Mouse (Mus musculus): ENCODE measurements around the gene Nxn. TPM values are rescaled to one million over a fixed set of nuclear protein-coding genes. Genes with fewer than 3 reads are reported as not detected.

Nxn gene
- total RNA-seq, 2 experiments from 2014 or later = 15.5 to 17.4 TPM

GRCm38 (mm10) chr11:76339830-76340229, 59.1 kb downstream of the Nxn start:
- intact Hi-C loops (cut with DNase I) = no loop called here
- DNase-seq = no peak

DNA sequence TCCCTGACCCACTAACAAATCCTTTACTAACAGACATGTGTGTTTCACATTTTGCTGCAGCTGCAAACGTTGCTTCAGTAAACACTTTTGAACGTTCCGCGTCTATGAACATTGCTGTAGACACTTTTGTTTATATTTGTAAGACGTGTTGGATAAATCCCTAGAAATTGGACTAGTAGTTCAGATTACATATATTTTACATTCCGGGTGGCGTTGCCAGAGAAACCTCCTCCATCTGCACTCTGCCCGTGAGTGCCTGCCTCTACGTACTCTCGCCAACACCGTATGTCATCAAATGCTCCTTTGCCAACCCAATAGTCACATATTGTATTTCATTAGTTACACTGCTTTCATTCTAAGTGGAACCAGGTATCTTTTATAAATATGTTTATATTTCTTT, 59.8 kb downstream of the Nxn start:
- no peak for DNase-seq
- intact Hi-C loops (cut with DNase I) = no loop called here

GRCm38 (mm10) chr11:76338656-76339055, 60.3 kb downstream of the Nxn start:
- no peak for DNase-seq
- intact Hi-C loops (cut with DNase I) = no loop called here

- no peak for DNase-seq
- intact Hi-C loops (cut with DNase I) = no loop called here
These were observed 61.2 kb downstream of the Nxn start for GRCm38 (mm10) chr11:76337764-76338163.

DNA sequence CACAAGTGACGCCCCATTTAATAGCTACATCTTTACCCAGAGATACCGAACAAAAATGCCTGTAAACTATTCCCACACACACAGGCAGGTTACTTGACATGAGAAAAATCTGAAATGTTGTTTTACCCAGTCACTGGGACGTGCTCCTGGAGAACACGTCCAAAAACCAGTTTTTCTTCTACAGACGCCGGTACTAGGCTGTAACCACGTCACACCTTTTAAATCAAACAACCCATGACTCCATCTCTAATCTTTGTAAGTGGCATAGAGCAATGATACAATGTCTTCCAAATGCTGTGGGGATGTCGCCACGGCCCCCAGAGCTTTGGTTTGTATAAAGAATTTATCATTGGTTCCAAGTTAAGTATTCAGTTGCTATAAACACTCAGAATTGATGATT, 61.7 kb downstream of the Nxn start:
- DNase-seq = no peak
- intact Hi-C loops (cut with DNase I) = no loop called here

DNA sequence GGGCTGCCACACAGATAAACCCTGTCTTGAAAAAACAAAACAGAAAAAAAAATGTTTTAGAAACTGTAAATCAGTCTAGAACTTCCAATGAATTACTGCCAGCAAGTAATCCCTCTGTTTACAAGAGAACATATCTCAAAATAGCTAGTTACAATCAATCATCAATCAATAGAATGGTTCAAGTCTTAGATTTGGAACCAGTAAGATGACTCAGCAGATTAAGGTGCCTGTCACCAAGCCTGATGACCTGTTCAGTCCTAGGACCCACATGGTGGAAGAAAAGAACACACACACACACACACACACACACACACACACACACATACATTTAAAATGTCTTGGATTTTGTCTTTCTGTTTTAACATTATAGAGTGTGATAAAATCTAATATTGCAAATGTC, 62.7 kb downstream of the Nxn start:
- DNase-seq = no peak
- intact Hi-C loops (cut with DNase I) = no loop called here

DNA sequence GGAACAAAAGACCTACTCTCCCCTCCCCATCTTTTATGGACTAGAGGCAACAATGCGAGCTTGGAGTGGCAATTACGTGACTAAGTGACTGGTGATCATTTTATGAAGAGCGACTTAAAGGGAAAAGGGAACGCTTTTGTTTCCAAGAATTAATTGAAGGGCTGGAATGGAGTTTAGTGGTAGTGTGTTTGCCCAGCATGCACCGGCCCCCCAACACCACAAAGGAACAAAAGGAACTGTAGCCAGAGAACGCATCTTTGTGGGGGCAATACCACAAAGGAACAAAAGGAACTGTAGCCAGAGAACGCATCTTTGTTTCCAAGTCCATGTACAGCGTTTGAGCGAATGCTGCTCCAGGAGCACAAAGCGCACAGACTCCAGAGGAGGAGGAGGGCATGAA, 64.0 kb downstream of the Nxn start:
- intact Hi-C loops (cut with DNase I) = no loop called here
- DNase-seq = no peak

GRCm38 (mm10) chr11:76332240-76332639, 66.7 kb downstream of the Nxn start:
- intact Hi-C loops (cut with DNase I) = no loop called here
- DNase-seq = no peak

- intact Hi-C loops (cut with DNase I) = no loop called here
- no peak for DNase-seq
These were observed 70.2 kb downstream of the Nxn start for GRCm38 (mm10) chr11:76328522-76329290.

GRCm38 (mm10) chr11:76328084-76328483, 70.9 kb downstream of the Nxn start:
- no peak for DNase-seq
- intact Hi-C loops (cut with DNase I) = no loop called here

- peak in 1 of 2 experiments; percentile 40 for DNase-seq
- intact Hi-C loops (cut with DNase I) = no loop called here
These were observed 72.3 kb downstream of the Nxn start for GRCm38 (mm10) chr11:76326672-76327071.

- intact Hi-C loops (cut with DNase I) = no loop called here
- no peak for DNase-seq
These were observed 72.9 kb downstream of the Nxn start for GRCm38 (mm10) chr11:76326051-76326450.

- intact Hi-C loops (cut with DNase I) = no loop called here
These were observed 74.1 kb downstream of the Nxn start for GRCm38 (mm10) chr11:76324801-76325200.

DNA sequence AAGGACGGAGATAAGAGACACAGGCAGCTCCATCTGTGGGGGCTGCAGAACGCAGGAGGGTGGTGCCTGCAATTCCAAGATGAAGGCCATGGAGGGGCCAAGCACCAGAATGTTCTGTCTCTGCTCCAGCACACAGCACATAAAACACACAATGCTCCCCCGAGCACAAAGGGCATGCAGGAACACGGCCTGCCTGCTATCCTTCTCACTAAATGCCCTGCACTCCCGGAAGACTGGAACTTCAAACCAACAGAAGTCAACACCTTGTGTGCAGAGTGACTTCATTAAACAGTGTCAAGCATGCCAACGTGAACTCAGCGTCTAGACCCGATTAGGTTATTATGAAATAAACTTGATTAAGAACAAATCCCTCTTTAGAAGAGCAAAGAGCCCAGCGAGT, 74.7 kb downstream of the Nxn start:
- intact Hi-C loops (cut with DNase I) = no loop called here
- DNase-seq = no peak

More at GRCm38 (mm10) chr11:76324801-76325200, 74.1 kb downstream of the Nxn start:
- no peak for DNase-seq

DNA sequence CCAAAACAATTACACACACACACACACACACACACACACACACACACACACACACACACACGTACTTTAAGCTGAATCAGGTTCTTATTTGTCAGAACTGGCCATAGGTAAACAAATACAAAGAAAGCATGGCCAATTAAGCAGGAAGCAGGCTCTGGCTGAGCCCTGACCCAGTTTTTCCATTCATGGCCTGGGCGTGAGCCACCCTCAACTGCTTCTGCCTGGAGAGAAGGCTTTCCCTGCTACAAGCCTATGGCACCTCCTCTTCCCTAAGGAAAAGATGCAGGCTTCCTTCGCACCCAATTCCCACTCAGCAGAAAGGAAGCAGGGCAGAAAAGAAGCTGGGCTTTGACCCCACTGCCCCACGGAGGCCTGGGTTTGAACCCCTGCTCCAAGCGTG, 76.0 kb downstream of the Nxn start:
- DNase-seq = peak in 1 of 2 experiments; percentile 30
- intact Hi-C loops (cut with DNase I) = no loop called here

DNA sequence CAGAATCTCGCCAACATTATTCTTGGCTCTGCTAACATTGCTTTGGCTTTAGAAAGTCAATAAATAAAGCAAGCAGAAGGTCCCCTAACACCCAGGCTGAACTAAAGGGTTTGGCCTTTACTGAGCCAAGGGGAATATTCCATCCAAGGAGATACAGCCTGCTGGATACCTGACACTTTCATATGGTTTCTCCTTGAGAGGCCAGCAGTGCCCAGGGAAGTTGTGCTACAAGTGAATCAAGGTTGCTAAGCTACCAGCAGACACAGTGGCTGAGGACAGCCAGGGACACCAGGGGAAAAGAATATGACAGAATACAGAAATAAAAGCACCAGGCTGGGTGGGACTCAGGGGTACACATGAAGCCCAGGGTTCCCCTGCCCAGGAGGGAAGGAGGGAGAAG, 76.9 kb downstream of the Nxn start:
- intact Hi-C loops (cut with DNase I) = no loop called here
- DNase-seq = no peak

DNA sequence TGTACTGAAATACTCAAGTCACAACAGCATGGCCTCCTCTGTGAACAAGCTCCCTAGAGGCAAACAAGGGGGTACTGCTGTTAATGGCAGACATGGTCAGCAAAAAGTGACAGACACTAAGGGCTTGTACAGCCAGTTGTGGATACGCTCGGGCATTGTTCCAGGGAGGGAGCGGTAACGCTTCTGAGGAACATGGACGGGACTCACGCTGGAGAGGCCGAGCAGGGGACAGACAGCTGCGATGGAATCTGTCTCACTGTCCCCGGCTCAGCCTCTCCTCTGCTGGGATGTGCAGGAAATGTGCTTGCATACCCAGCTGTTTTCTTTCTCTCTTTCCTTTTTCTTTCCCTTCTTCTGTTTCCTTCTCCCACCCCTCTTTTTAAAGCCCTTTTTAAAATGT, 78.5 kb downstream of the Nxn start:
- intact Hi-C loops (cut with DNase I) = no loop called here

DNA sequence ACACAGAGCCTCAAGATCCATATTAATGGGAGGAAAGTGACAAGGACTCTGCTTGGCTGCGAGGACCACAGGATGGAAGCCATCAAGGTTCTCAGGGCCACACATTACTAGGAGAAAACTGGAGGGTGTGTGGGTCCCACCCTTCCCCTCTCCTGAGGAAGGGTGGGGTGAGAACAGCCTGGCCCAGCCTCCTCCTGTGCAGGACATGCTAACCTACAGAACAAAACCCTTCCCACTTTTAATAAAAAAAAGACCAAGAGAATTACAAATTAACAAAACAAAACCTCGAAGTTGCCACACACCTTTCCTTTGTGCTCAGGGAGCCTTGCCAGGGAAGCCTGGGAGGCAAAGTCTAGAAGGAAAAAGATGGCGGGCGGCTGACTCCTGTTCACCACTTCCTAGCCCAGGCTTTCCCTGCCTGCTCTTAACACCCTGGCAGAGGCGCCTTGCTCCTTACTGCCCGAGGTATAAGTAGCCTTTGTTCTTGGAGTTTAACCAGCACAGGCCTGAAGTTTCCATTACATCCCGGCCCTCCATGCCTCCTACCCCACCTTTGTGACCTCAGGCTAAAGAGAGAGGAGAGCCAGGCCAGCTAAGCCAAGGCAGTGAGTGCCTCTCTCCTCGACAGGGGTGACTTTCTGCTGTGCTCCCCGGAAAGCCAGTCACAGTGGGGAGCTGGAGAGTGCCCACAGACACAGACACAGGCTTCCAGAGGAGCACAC, 79.1 kb downstream of the Nxn start:
- intact Hi-C loops (cut with DNase I) = no loop called here
- peak in 1 of 2 experiments; percentile 24 for DNase-seq

More for the DNA sequence above, 78.5 kb downstream of the Nxn start:
- DNase-seq = no peak

DNA sequence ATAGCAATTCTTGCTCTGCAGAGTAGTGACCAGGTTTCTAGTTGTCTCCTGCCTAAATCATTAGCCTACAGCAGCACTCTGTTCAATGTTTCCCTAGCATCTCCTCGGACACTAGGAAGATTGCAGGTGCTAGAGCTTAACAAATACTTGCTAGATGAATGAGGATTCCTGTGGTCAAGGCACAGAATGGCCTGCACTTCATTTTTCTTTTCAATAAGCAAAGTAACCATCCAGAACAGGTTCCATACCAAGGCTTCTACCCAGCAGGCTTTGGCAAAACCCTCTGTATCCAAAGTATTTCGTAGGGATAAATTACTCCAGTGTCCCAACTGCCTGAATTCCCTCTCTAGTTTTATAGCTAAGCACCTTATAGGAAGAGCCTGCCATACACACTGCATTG, 81.0 kb downstream of the Nxn start:
- intact Hi-C loops (cut with DNase I) = no loop called here
- DNase-seq = no peak

DNA sequence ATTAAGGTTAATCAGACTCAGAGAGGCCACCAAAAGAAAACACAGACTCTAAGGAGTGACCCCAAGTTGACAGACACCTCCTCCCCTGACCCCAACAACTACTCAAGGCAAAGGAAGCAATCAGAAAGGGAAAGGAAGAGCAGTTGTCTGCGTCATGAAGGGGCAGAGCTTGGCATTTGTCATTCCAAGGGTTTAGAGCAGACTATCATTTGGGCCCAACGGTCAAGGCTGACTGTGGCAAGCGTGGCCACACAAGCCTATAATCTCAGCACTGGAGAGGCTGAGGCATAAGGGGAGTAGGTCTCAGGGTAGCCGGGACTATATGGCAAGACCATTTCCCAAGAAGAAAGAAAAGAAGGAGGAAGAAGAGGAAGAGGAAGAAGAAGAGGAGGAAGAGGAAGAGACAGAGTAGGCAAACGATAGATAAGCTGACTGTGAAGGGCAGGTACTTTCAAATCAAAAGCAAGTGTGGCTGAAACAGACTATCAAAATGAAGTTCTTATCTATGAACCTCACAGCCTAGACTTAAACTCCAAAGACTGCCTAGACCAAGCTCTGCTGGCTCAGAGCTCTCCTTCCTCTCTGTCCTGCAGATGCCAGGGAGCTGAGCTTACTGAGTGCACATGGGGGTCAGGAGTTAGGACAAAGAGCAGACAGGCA, 83.0 kb downstream of the Nxn start:
- DNase-seq = no peak
- intact Hi-C loops (cut with DNase I) = no loop called here

GRCm38 (mm10) chr11:76314741-76315140, 84.2 kb downstream of the Nxn start:
- DNase-seq = peak in 1 of 2 experiments; percentile 31
- intact Hi-C loops (cut with DNase I) = loop anchor here (5.0 kb wide), 2 partner anchors 48 to 83 kb away; partner anchors contain the start of gene Nxn
